Mouse (Mus musculus) brain, embryonic 14.5 days (tissue): ENCODE results near the gene Vwce.

ENCODE experiments used
- CTCF ChIP-seq: fragments of 200-500 bp; IDR thresholded peaks from 2 replicates; pipeline ENCODE4 v1.5.1; 2012; ENCODE audit warnings: inconsistent platforms, mild to moderate bottlenecking, moderate library complexity, borderline replicate concordance; ENCODE audit not compliant: insufficient read depth, insufficient read length; ENCODE audit errors: extremely low read depth
- POLR2A ChIP-seq: fragments of 200-500 bp; IDR thresholded peaks from 2 replicates; pipeline ENCODE4 v1.6.1; 2012; ENCODE audit warnings: mild to moderate bottlenecking, inconsistent platforms, borderline replicate concordance; ENCODE audit not compliant: poor library complexity, insufficient read depth, insufficient read length, severe bottlenecking; ENCODE audit errors: extremely low read depth

GRCm38 (mm10) chr19:10710088-10710511 is 76.1 kb downstream of the Vwce start:
- peak; percentile 57 for TF ChIP-seq CTCF
- no peak for TF ChIP-seq POLR2A
